Mouse (Mus musculus): ENCODE measurements around the gene Naa35.

The Naa35 gene

GRCm38 (mm10) chr13:59584947-59585647 is at the start of gene Naa35, which contains the start of gene Agtpbp1:
Gene Naa35 (plus strand): TSS chr13:59585259.
Gene Agtpbp1 (minus strand): TSS chr13:59585227.
- DNase-seq: peak; percentile 100

GRCm38 (mm10) chr13:59535746-59536145 is 49.3 kb upstream of the Naa35 start:
- DNase-seq: peak; percentile 81

GRCm38 (mm10) chr13:59536631-59537030 is 48.4 kb upstream of the Naa35 start:
- no peak for DNase-seq

GRCm38 (mm10) chr13:59538661-59539060 is 46.4 kb upstream of the Naa35 start:
- DNase-seq: no peak

GRCm38 (mm10) chr13:59540030-59540429 is 45.0 kb upstream of the Naa35 start:
- DNase-seq: no peak

GRCm38 (mm10) chr13:59542411-59542810 is 42.6 kb upstream of the Naa35 start:
- DNase-seq: no peak

- no peak for DNase-seq
Observed at GRCm38 (mm10) chr13:59547091-59547490, 38.0 kb upstream of the Naa35 start.

- DNase-seq: no peak
Observed at GRCm38 (mm10) chr13:59547716-59548115, 37.3 kb upstream of the Naa35 start.

GRCm38 (mm10) chr13:59549318-59549798 is 35.7 kb upstream of the Naa35 start:
- no peak for DNase-seq

- DNase-seq: no peak
Observed at GRCm38 (mm10) chr13:59552286-59552685, 32.8 kb upstream of the Naa35 start.

- peak; percentile 88 for DNase-seq
Observed at GRCm38 (mm10) chr13:59552751-59553150, 32.3 kb upstream of the Naa35 start.

GRCm38 (mm10) chr13:59554772-59555505 is 30.1 kb upstream of the Naa35 start:
- DNase-seq: peak; percentile 73

- DNase-seq: peak; percentile 64
Observed at GRCm38 (mm10) chr13:59555613-59556192, 29.4 kb upstream of the Naa35 start.

GRCm38 (mm10) chr13:59556670-59557069 is 28.4 kb upstream of the Naa35 start:
- peak; percentile 80 for DNase-seq

- peak; percentile 89 for DNase-seq
Observed at GRCm38 (mm10) chr13:59557185-59557985, 27.7 kb upstream of the Naa35 start.

- DNase-seq: no peak
Observed at GRCm38 (mm10) chr13:59558776-59559175, 26.3 kb upstream of the Naa35 start.

- DNase-seq: no peak
Observed at GRCm38 (mm10) chr13:59562471-59562870, 22.6 kb upstream of the Naa35 start.

GRCm38 (mm10) chr13:59564505-59564904 is 20.6 kb upstream of the Naa35 start:
- no peak for DNase-seq

- no peak for DNase-seq
Observed at GRCm38 (mm10) chr13:59564923-59565322, 20.1 kb upstream of the Naa35 start.

GRCm38 (mm10) chr13:59565945-59566520 is 19.0 kb upstream of the Naa35 start:
- DNase-seq: no peak

GRCm38 (mm10) chr13:59571107-59571506 is 14.0 kb upstream of the Naa35 start:
- no peak for DNase-seq

- DNase-seq: peak; percentile 70
Observed at GRCm38 (mm10) chr13:59572549-59572948, 12.5 kb upstream of the Naa35 start.

Data from cerebellum, adult 9-10 months (tissue).